Mouse (Mus musculus) ES-E14 (cell line): ENCODE measurements around the gene Lrrc3b.

Experiments
- CHD2 ChIP-seq: IDR thresholded peaks from 2 replicates; pipeline ENCODE4 v1.6.1; 2014; ENCODE audit warnings: mild to moderate bottlenecking, low read depth, low read length, inconsistent platforms
- HCFC1 ChIP-seq: IDR thresholded peaks from 2 replicates; pipeline ENCODE4 v1.6.1; 2012; ENCODE audit warnings: low read length, inconsistent platforms, borderline replicate concordance; ENCODE audit not compliant: insufficient read depth
- MAFK ChIP-seq: IDR thresholded peaks from 2 replicates; pipeline ENCODE4 v1.6.1; 2014; ENCODE audit warnings: mild to moderate bottlenecking, low read depth, low read length, inconsistent platforms; ENCODE audit not compliant: insufficient read depth
- ZC3H11A ChIP-seq: IDR thresholded peaks from 2 replicates; pipeline ENCODE4 v1.6.1; 2012; ENCODE audit warnings: low read depth, mild to moderate bottlenecking, inconsistent platforms, low read length, borderline replicate concordance

DNA sequence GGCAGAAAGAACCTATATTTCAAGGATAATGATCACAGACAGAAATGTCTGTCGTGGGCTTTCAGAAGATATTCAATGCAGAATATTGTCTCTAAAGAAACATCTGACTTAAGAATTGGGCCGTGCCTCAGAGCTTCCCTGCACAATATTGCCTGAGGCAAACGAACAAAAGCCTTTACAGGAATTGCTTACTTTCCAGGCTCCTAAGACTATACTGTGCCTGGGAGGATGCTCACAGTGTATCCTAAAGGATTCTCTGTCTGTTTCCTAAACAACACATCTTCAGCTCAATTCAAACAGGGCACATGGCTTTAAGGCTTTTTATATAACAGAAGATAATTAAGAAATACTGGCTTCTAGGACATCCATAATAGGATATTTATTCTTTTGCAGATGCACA, 79.7 kb downstream of the Lrrc3b start:
- no peak for TF ChIP-seq HCFC1
- no peak for TF ChIP-seq ZC3H11A
- TF ChIP-seq MAFK, result no peak
- no peak for TF ChIP-seq CHD2
